Mouse (Mus musculus): ENCODE data around the gene Foxd2.

The Foxd2 gene

GRCm38 (mm10) chr4:114912705-114913593 lies 4.3 kb upstream of the Foxd2 start:
- no peak for DNase-seq (ENCODE audit: low read depth, low spot score)

- peak; percentile 80 for DNase-seq (ENCODE audit: low read depth, low spot score)
Measured at GRCm38 (mm10) chr4:114909602-114910484, 1.2 kb upstream of the Foxd2 start.

GRCm38 (mm10) chr4:114907951-114908828 lies 483 bp downstream of the Foxd2 start:
- peak; percentile 51 for DNase-seq (ENCODE audit: low read depth, low spot score)

- DNase-seq (ENCODE audit: low read depth, low spot score), result peak; percentile 46
Measured at GRCm38 (mm10) chr4:114907056-114907917, 1.4 kb downstream of the Foxd2 start.

GRCm38 (mm10) chr4:114905969-114906680 lies 2.5 kb downstream of the Foxd2 start:
- no peak for DNase-seq (ENCODE audit: low read depth, low spot score)

GRCm38 (mm10) chr4:114905501-114905900 lies 3.2 kb downstream of the Foxd2 start:
- DNase-seq (ENCODE audit: low read depth, low spot score), result no peak

- DNase-seq (ENCODE audit: low read depth, low spot score), result no peak
Measured at GRCm38 (mm10) chr4:114903422-114903782, 5.3 kb downstream of the Foxd2 start.

- DNase-seq (ENCODE audit: low read depth, low spot score), result peak; percentile 51
Measured at GRCm38 (mm10) chr4:114902641-114903421, 5.8 kb downstream of the Foxd2 start.

- peak; percentile 35 for DNase-seq (ENCODE audit: low read depth, low spot score)
Measured at GRCm38 (mm10) chr4:114901643-114902351, 6.9 kb downstream of the Foxd2 start.

- no peak for DNase-seq (ENCODE audit: low read depth, low spot score)
Measured at GRCm38 (mm10) chr4:114900866-114901642, 7.6 kb downstream of the Foxd2 start.

GRCm38 (mm10) chr4:114899885-114900284 lies 8.8 kb downstream of the Foxd2 start:
- DNase-seq (ENCODE audit: low read depth, low spot score), result no peak

- no peak for DNase-seq (ENCODE audit: low read depth, low spot score)
Measured at GRCm38 (mm10) chr4:114897853-114898252, 10.8 kb downstream of the Foxd2 start.

GRCm38 (mm10) chr4:114882232-114882631 lies 26.4 kb downstream of the Foxd2 start:
- DNase-seq (ENCODE audit: low read depth, low spot score), result no peak

- DNase-seq (ENCODE audit: low read depth, low spot score), result peak; percentile 64
Measured at GRCm38 (mm10) chr4:114876441-114876972, 32.2 kb downstream of the Foxd2 start.

- no peak for DNase-seq (ENCODE audit: low read depth, low spot score)
Measured at GRCm38 (mm10) chr4:114869765-114870490, 38.7 kb downstream of the Foxd2 start.

- no peak for DNase-seq (ENCODE audit: low read depth, low spot score)
Measured at GRCm38 (mm10) chr4:114863166-114863565, 45.5 kb downstream of the Foxd2 start.

GRCm38 (mm10) chr4:114858426-114858825 lies 50.2 kb downstream of the Foxd2 start:
- no peak for DNase-seq (ENCODE audit: low read depth, low spot score)
